Mouse (Mus musculus) G1E (cell line): ENCODE data around the gene Acot4.
A peak's percentile ranks its signal among the peaks of the same experiment; 100 is the strongest.

Source experiments
- CTCF ChIP-seq: IDR thresholded peaks from 2 replicates; pipeline ENCODE4 v1.5.1; 2012; ENCODE audit warnings: low read depth, low read length, inconsistent platforms, mixed read lengths
- GATA1 ChIP-seq: IDR thresholded peaks from 2 replicates; pipeline ENCODE4 v1.6.1; 2012; ENCODE audit warnings: borderline replicate concordance, low read length, inconsistent platforms, mixed read lengths

DNA sequence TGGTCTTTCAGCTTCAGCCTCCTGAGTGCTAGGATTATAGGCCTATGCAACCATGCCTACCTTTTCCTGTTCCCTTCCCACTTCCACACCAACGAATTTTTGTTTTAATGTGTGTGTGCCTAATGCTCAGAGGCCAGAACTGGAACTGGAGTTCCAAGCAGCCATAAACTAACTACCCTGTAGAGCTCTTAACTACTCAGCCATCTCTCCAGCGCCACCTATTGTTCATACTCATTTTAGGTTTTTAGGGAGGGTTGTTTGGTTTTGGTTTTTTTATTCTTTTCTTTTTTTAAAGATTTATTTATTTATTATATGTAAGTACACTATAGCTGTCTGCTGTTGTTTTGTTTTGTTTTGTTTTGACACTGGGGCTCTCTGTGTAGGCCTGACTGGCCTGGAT is 22.8 kb downstream of the Acot4 start:
- TF ChIP-seq CTCF (peak; percentile 38; the same call in 1 of the 2 replicates), GATA1 (no peak)
